Mouse (Mus musculus): ENCODE measurements around the gene Atp2b4.

Atp2b4 gene

DNA sequence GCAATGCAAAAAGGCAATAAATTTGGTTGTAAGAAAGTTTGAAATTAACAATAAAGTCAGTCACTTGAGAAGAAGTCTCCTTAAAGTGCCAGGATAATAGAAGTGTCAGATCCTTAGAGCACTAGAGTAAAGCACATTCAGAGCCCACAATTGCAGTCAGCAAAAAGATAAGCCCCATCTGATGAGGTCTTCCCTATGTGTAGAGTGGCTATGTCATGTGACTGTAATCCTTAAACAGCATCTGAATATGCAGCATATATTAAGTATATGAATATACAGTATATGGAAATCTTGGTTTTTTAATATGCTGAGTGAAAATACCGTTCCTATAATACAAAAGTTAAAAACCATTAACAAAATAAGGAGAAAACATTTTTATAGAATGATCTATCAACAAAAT, 147.8 kb downstream of the Atp2b4 start:
- no peak for DNase-seq (ENCODE audit: low spot score)

DNA sequence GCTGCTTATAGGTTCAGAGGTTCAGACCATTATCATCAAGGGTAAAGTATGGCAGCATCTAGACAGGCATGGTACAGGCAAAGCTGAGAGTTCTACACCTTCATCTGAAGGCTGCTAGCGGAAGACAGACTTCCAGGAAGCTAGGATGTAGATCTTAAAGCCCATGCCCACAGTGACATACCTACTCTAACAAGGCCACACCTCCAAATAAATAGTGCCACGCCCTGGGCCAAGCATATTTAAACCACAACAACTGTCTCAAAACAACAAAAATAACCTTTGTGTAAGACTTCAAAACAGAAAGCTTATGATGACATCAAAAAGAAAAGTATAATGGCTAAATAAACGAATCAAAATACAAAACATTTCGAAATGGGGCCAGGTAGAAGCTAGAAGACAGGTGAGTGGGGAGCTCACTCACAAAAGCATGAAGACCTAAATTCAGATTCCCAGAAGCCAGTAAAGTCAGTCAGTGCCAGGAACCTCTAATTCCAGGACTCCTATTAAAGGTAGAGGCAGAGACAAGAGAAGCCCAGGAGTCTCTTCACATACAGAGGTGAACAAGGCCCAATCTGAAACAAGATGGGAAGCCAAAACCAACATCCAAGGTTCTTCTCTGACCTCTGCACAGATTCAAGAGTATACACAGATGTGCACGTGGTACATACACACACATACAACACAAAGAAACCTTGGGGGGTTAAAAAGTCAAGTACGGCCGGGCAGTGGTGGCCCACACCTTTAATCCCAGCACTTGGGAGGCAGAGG, 150.4 kb downstream of the Atp2b4 start:
- DNase-seq (ENCODE audit: low spot score): no peak
